Mouse (Mus musculus): ENCODE results near the gene Zfp653. TPM values are rescaled to one million over a fixed set of nuclear protein-coding genes. Genes with fewer than 3 reads are reported as not detected.
"Not testable (repeated sequence)": the region's sequence is repeated elsewhere in the genome, so short reads cannot be mapped to it uniquely, and the experiment has no call there.

The Zfp653 gene
- polyA plus RNA-seq, 1 experiment, result 8.0 TPM

GRCm38 (mm10) chr9:22084667-22085021 lies 13.5 kb upstream of the Zfp653 start:
- Histone ChIP-seq H3K36me3 (ENCODE audit: control insufficient read depth, insufficient read depth) (no peaks in the 10 kb centered on the region), H3ac (ENCODE audit: control insufficient read depth, insufficient read length, low read depth) (peak overlapping the region; percentile 86)
- no peak for TF ChIP-seq CTCF (IDR thresholded peaks at IDR 0.05; ENCODE audit: control insufficient read depth, insufficient read depth, insufficient read length)
- TF ChIP-seq MAX (IDR thresholded peaks at IDR 0.05), result no peak
- TF ChIP-seq CEBPB (IDR thresholded peaks at IDR 0.05; ENCODE audit: low read depth), result no peak
- TF ChIP-seq FOSL1 (IDR thresholded peaks at IDR 0.05; ENCODE audit: insufficient read depth, low read length, poor library complexity, severe bottlenecking), result no peak
- TF ChIP-seq USF1 (IDR thresholded peaks at IDR 0.05; ENCODE audit: low read depth), result no peak
- no peak for TF ChIP-seq MYOG (IDR thresholded peaks at IDR 0.05; ENCODE audit: control insufficient read depth, extremely low read depth, insufficient read length)
- no peak for TF ChIP-seq MYOD1 (IDR thresholded peaks at IDR 0.05; ENCODE audit: control insufficient read depth, insufficient read length, low read depth)

GRCm38 (mm10) chr9:22076223-22076622 lies 5.0 kb upstream of the Zfp653 start:
- Histone ChIP-seq H3K79me2 (ENCODE audit: control insufficient read depth, insufficient read depth) (no peaks in the 10 kb centered on the region), H3K36me3 (ENCODE audit: control insufficient read depth, insufficient read depth) (peaks cover 11% of the 10 kb centered on the region), H3K4me3 (ENCODE audit: insufficient read depth, poor library complexity, severe bottlenecking) (no peak overlapping the region), H3ac (ENCODE audit: control insufficient read depth, insufficient read length, low read depth) (no peak overlapping the region), H3K79me3 (ENCODE audit: low read depth) (no peaks in the 10 kb centered on the region), H3K27me3 (ENCODE audit: control insufficient read depth, insufficient read depth, insufficient read length) (no peaks in the 10 kb centered on the region)
- TF ChIP-seq MYOG (IDR thresholded peaks at IDR 0.05; ENCODE audit: control insufficient read depth, extremely low read depth, insufficient read length) (no peak), MAX (IDR thresholded peaks at IDR 0.05) (no peak), MYOD1 (IDR thresholded peaks at IDR 0.05; ENCODE audit: control insufficient read depth, insufficient read length, low read depth) (no peak), USF1 (IDR thresholded peaks at IDR 0.05; ENCODE audit: low read depth) (no peak), CTCF (IDR thresholded peaks at IDR 0.05; ENCODE audit: control insufficient read depth, insufficient read depth, insufficient read length) (no peak), CEBPB (IDR thresholded peaks at IDR 0.05; ENCODE audit: low read depth) (no peak), FOSL1 (IDR thresholded peaks at IDR 0.05; ENCODE audit: insufficient read depth, low read length, poor library complexity, severe bottlenecking) (no peak)

More at GRCm38 (mm10) chr9:22084667-22085021, 13.5 kb upstream of the Zfp653 start:
- Histone ChIP-seq H3K79me2 (ENCODE audit: control insufficient read depth, insufficient read depth) (peaks cover 6% of the 10 kb centered on the region), H3K79me3 (ENCODE audit: low read depth) (peaks cover 2% of the 10 kb centered on the region), H3K27me3 (ENCODE audit: control insufficient read depth, insufficient read depth, insufficient read length) (no peaks in the 10 kb centered on the region), H3K4me3 (ENCODE audit: insufficient read depth, poor library complexity, severe bottlenecking) (peak overlapping the region; percentile 65)

GRCm38 (mm10) chr9:22075778-22076177 lies 4.6 kb upstream of the Zfp653 start:
- H3K4me3 ChIP-seq (ENCODE audit: insufficient read depth, poor library complexity, severe bottlenecking); H3K79me3 ChIP-seq (ENCODE audit: low read depth); H3K27me3 ChIP-seq (ENCODE audit: control insufficient read depth, insufficient read depth, insufficient read length); H3K79me2 ChIP-seq (ENCODE audit: control insufficient read depth, insufficient read depth); H3ac ChIP-seq (ENCODE audit: control insufficient read depth, insufficient read length, low read depth): not testable (repeated sequence)
- peaks cover 11% of the 10 kb centered on the region for H3K36me3 ChIP-seq (ENCODE audit: control insufficient read depth, insufficient read depth)

- H3ac ChIP-seq (ENCODE audit: control insufficient read depth, insufficient read length, low read depth), result no peak overlapping the region
- no peak overlapping the region for H3K4me3 ChIP-seq (ENCODE audit: insufficient read depth, poor library complexity, severe bottlenecking)
- peaks cover 16% of the 10 kb centered on the region for H3K36me3 ChIP-seq (ENCODE audit: control insufficient read depth, insufficient read depth)
- no peaks in the 10 kb centered on the region for H3K79me3 ChIP-seq (ENCODE audit: low read depth)
- TF ChIP-seq FOSL1 (IDR thresholded peaks at IDR 0.05; ENCODE audit: insufficient read depth, low read length, poor library complexity, severe bottlenecking), result no peak
- TF ChIP-seq MYOD1 (IDR thresholded peaks at IDR 0.05; ENCODE audit: control insufficient read depth, insufficient read length, low read depth), result no peak
- TF ChIP-seq CTCF (IDR thresholded peaks at IDR 0.05; ENCODE audit: control insufficient read depth, insufficient read depth, insufficient read length), result no peak
- no peak for TF ChIP-seq MAX (IDR thresholded peaks at IDR 0.05)
- TF ChIP-seq MYOG (IDR thresholded peaks at IDR 0.05; ENCODE audit: control insufficient read depth, extremely low read depth, insufficient read length), result no peak
- TF ChIP-seq CEBPB (IDR thresholded peaks at IDR 0.05; ENCODE audit: low read depth), result no peak
- TF ChIP-seq USF1 (IDR thresholded peaks at IDR 0.05; ENCODE audit: low read depth), result no peak
- no peaks in the 10 kb centered on the region for H3K79me2 ChIP-seq (ENCODE audit: control insufficient read depth, insufficient read depth)
- H3K27me3 ChIP-seq (ENCODE audit: control insufficient read depth, insufficient read depth, insufficient read length), result no peaks in the 10 kb centered on the region
Measured at GRCm38 (mm10) chr9:22072276-22072675, 1.1 kb upstream of the Zfp653 start.

- no peaks in the 10 kb centered on the region for H3K79me2 ChIP-seq (ENCODE audit: control insufficient read depth, insufficient read depth)
- TF ChIP-seq CTCF (IDR thresholded peaks at IDR 0.05; ENCODE audit: control insufficient read depth, insufficient read depth, insufficient read length), result no peak
- no peak for TF ChIP-seq CEBPB (IDR thresholded peaks at IDR 0.05; ENCODE audit: low read depth)
- no peak for TF ChIP-seq MYOD1 (IDR thresholded peaks at IDR 0.05; ENCODE audit: control insufficient read depth, insufficient read length, low read depth)
- no peak for TF ChIP-seq USF1 (IDR thresholded peaks at IDR 0.05; ENCODE audit: low read depth)
- no peak for TF ChIP-seq FOSL1 (IDR thresholded peaks at IDR 0.05; ENCODE audit: insufficient read depth, low read length, poor library complexity, severe bottlenecking)
- no peak for TF ChIP-seq MAX (IDR thresholded peaks at IDR 0.05)
- TF ChIP-seq MYOG (IDR thresholded peaks at IDR 0.05; ENCODE audit: control insufficient read depth, extremely low read depth, insufficient read length), result no peak
- H3K79me3 ChIP-seq (ENCODE audit: low read depth), result no peaks in the 10 kb centered on the region
- H3K4me3 ChIP-seq (ENCODE audit: insufficient read depth, poor library complexity, severe bottlenecking), result no peak overlapping the region
- peaks cover 15% of the 10 kb centered on the region for H3K36me3 ChIP-seq (ENCODE audit: control insufficient read depth, insufficient read depth)
- H3ac ChIP-seq (ENCODE audit: control insufficient read depth, insufficient read length, low read depth), result no peak overlapping the region
- H3K27me3 ChIP-seq (ENCODE audit: control insufficient read depth, insufficient read depth, insufficient read length), result no peaks in the 10 kb centered on the region
Measured at GRCm38 (mm10) chr9:22069881-22070553, 1.2 kb downstream of the Zfp653 start.

GRCm38 (mm10) chr9:22067195-22067594 lies 4.0 kb downstream of the Zfp653 start:
- Histone ChIP-seq H3K27me3 (ENCODE audit: control insufficient read depth, insufficient read depth, insufficient read length) (no peaks in the 10 kb centered on the region), H3K4me3 (ENCODE audit: insufficient read depth, poor library complexity, severe bottlenecking) (no peak overlapping the region), H3K79me2 (ENCODE audit: control insufficient read depth, insufficient read depth) (no peaks in the 10 kb centered on the region), H3K36me3 (ENCODE audit: control insufficient read depth, insufficient read depth) (peaks cover 26% of the 10 kb centered on the region), H3ac (ENCODE audit: control insufficient read depth, insufficient read length, low read depth) (no peak overlapping the region), H3K79me3 (ENCODE audit: low read depth) (no peaks in the 10 kb centered on the region)
- no peak for TF ChIP-seq CTCF (IDR thresholded peaks at IDR 0.05; ENCODE audit: control insufficient read depth, insufficient read depth, insufficient read length)
- no peak for TF ChIP-seq MYOG (IDR thresholded peaks at IDR 0.05; ENCODE audit: control insufficient read depth, extremely low read depth, insufficient read length)
- no peak for TF ChIP-seq MAX (IDR thresholded peaks at IDR 0.05)
- TF ChIP-seq MYOD1 (IDR thresholded peaks at IDR 0.05; ENCODE audit: control insufficient read depth, insufficient read length, low read depth), result no peak
- no peak for TF ChIP-seq FOSL1 (IDR thresholded peaks at IDR 0.05; ENCODE audit: insufficient read depth, low read length, poor library complexity, severe bottlenecking)
- no peak for TF ChIP-seq CEBPB (IDR thresholded peaks at IDR 0.05; ENCODE audit: low read depth)
- TF ChIP-seq USF1 (IDR thresholded peaks at IDR 0.05; ENCODE audit: low read depth), result no peak

All from C2C12 (cell line).